Mouse (Mus musculus) cerebellum, adult 2 months (tissue): ENCODE results near the gene Kcnma1.

ENCODE experiments used
- CTCF ChIP-seq: fragments of 200-500 bp; IDR thresholded peaks from 2 replicates; pipeline ENCODE4 v1.5.1; 2011; ENCODE audit warnings: low read depth, mild to moderate bottlenecking, control low read depth, low read length, moderate library complexity, borderline replicate concordance; ENCODE audit not compliant: insufficient read depth
- POLR2A ChIP-seq: fragments of 200-500 bp; IDR thresholded peaks from 2 replicates; pipeline ENCODE4 v1.6.1; 2011; ENCODE audit warnings: low read length, control low read depth, borderline replicate concordance; ENCODE audit not compliant: insufficient read depth

- TF ChIP-seq CTCF (no peak), POLR2A (no peak)
These were observed 576.8 kb downstream of the Kcnma1 start for GRCm38 (mm10) chr14:23437467-23437866.
